Mouse (Mus musculus): Measurements from ENCODE around the gene C4b. TPM values are rescaled to one million over a fixed set of nuclear protein-coding genes. Genes with fewer than 3 reads are reported as not detected.
A peak's percentile ranks its signal among the peaks of the same experiment; 100 is the strongest.

The C4b gene
- polyA plus RNA-seq, 1 experiment from 2014 or later: 0.41 TPM

DNA sequence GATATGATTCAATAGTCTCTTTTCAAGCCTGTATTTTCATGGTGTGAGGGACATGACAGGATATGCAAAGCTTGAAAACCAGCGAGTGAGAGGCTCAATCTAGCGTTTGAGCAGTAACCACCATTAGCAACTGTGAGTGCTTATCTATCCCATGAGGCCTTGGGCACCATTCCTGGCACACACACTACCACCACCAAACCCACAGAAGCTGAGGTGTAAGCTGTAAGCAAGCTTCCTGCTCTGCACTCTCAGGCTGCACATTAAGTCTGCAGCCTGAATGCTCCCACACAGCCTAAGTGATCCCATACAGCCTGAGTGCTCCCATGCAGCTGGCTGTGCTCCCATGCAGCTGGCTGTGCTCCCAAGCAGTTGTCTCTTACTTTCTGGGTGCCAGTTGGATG is 43.0 kb downstream of the C4b start:
- no peak for ATAC-seq (replicated peaks; ENCODE audit: low FRiP score, low read depth)
- 66% methylated on average over 2 of the region's 2 CpGs for WGBS

GRCm38 (mm10) chr17:34699575-34700408 is 43.9 kb downstream of the C4b start:
- no peak overlapping the region for H3K4me3 ChIP-seq (replicated peaks; ENCODE audit: low read depth, low read length)
- no peak for TF ChIP-seq CTCF (IDR thresholded peaks at IDR 0.05; ENCODE audit: low read depth)
- H3K9ac ChIP-seq (ENCODE audit: low read depth, low read length): no peak overlapping the region
- H3K4me1 ChIP-seq (replicated peaks; ENCODE audit: insufficient read depth, low read length): no peaks in the 10 kb centered on the region
- H3K9me3 ChIP-seq (replicated peaks; ENCODE audit: low read length): no peaks in the 10 kb centered on the region
- H3K27me3 ChIP-seq (ENCODE audit: insufficient read depth, low read length): no peaks in the 10 kb centered on the region
- no peak for ATAC-seq (replicated peaks; ENCODE audit: low FRiP score, low read depth)
- DNase-seq (ENCODE audit: low spot score): peak; percentile 19
- no peak overlapping the region for H3K27ac ChIP-seq
- WGBS: 51% methylated on average over 14 of the region's 14 CpGs
- no peaks in the 10 kb centered on the region for H3K36me3 ChIP-seq (ENCODE audit: insufficient read depth, low read length)
- H3K4me2 ChIP-seq (ENCODE audit: low read length): no peak overlapping the region

More for the DNA sequence above, 43.0 kb downstream of the C4b start:
- no peak overlapping the region for H3K27ac ChIP-seq
- H3K9me3 ChIP-seq (replicated peaks; ENCODE audit: low read length): no peaks in the 10 kb centered on the region
- no peak for DNase-seq (ENCODE audit: low spot score)
- no peak overlapping the region for H3K9ac ChIP-seq (ENCODE audit: low read depth, low read length)
- H3K4me2 ChIP-seq (ENCODE audit: low read length): no peak overlapping the region
- H3K4me3 ChIP-seq (replicated peaks; ENCODE audit: low read depth, low read length): no peak overlapping the region
- H3K27me3 ChIP-seq (ENCODE audit: insufficient read depth, low read length): no peaks in the 10 kb centered on the region
- H3K36me3 ChIP-seq (ENCODE audit: insufficient read depth, low read length): no peaks in the 10 kb centered on the region
- TF ChIP-seq CTCF (IDR thresholded peaks at IDR 0.05; ENCODE audit: low read depth): no peak
- no peaks in the 10 kb centered on the region for H3K4me1 ChIP-seq (replicated peaks; ENCODE audit: insufficient read depth, low read length)

DNA sequence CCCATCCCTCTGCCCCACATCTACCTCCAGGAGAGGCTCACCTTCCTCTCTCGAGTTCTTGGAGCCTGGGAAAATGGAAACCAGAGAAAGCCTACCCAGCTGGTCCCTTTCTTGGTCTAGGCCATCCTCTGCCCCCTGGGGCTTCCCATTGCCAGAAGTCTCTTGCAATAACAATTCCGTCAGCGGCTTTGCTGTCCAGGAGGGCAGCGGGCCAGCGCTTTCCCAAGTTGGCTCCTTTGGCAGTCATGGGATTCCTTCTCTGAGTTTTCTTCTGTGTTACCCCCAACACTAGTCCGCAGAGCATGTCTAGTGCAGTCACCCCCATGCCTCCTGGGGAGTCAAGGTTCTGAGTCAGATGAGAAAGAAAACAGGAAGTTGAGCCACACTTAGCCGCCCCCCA is 50.8 kb downstream of the C4b start:
- no peaks in the 10 kb centered on the region for H3K4me1 ChIP-seq (replicated peaks; ENCODE audit: insufficient read depth, low read length)
- no peaks in the 10 kb centered on the region for H3K27me3 ChIP-seq (ENCODE audit: insufficient read depth, low read length)
- H3K4me2 ChIP-seq (ENCODE audit: low read length): no peak overlapping the region
- no peak for TF ChIP-seq CTCF (IDR thresholded peaks at IDR 0.05; ENCODE audit: low read depth)
- H3K4me3 ChIP-seq (replicated peaks; ENCODE audit: low read depth, low read length): no peak overlapping the region
- no peaks in the 10 kb centered on the region for H3K36me3 ChIP-seq (ENCODE audit: insufficient read depth, low read length)
- DNase-seq (ENCODE audit: low spot score): no peak
- no peaks in the 10 kb centered on the region for H3K9me3 ChIP-seq (replicated peaks; ENCODE audit: low read length)
- whole genome bisulfite sequencing: 70% methylated on average over 7 of the region's 7 CpGs
- no peak overlapping the region for H3K27ac ChIP-seq
- no peak for ATAC-seq (replicated peaks; ENCODE audit: low FRiP score, low read depth)
- no peak overlapping the region for H3K9ac ChIP-seq (ENCODE audit: low read depth, low read length)

GRCm38 (mm10) chr17:34690458-34690857 is 53.2 kb downstream of the C4b start:
- ATAC-seq (replicated peaks; ENCODE audit: low FRiP score, low read depth): no peak

GRCm38 (mm10) chr17:34688889-34689288 is 54.8 kb downstream of the C4b start:
- Histone ChIP-seq H3K4me3 (replicated peaks; ENCODE audit: low read depth, low read length) (no peak overlapping the region), H3K4me1 (replicated peaks; ENCODE audit: insufficient read depth, low read length) (no peaks in the 10 kb centered on the region), H3K27me3 (ENCODE audit: insufficient read depth, low read length) (no peaks in the 10 kb centered on the region), H3K36me3 (ENCODE audit: insufficient read depth, low read length) (no peaks in the 10 kb centered on the region), H3K4me2 (ENCODE audit: low read length) (no peak overlapping the region), H3K9me3 (replicated peaks; ENCODE audit: low read length) (no peaks in the 10 kb centered on the region), H3K27ac (no peak overlapping the region), H3K9ac (ENCODE audit: low read depth, low read length) (no peak overlapping the region)
- 95% methylated on average over 7 of the region's 7 CpGs for WGBS
- no peak for TF ChIP-seq CTCF (IDR thresholded peaks at IDR 0.05; ENCODE audit: low read depth)
- no peak for ATAC-seq (replicated peaks; ENCODE audit: low FRiP score, low read depth)
- no peak for DNase-seq (ENCODE audit: low spot score)

More at GRCm38 (mm10) chr17:34690458-34690857, 53.2 kb downstream of the C4b start:
- Histone ChIP-seq H3K4me3 (replicated peaks; ENCODE audit: low read depth, low read length) (no peak overlapping the region), H3K9ac (ENCODE audit: low read depth, low read length) (no peak overlapping the region), H3K27ac (no peak overlapping the region), H3K27me3 (ENCODE audit: insufficient read depth, low read length) (no peaks in the 10 kb centered on the region), H3K36me3 (ENCODE audit: insufficient read depth, low read length) (no peaks in the 10 kb centered on the region), H3K9me3 (replicated peaks; ENCODE audit: low read length) (no peaks in the 10 kb centered on the region), H3K4me2 (ENCODE audit: low read length) (no peak overlapping the region), H3K4me1 (replicated peaks; ENCODE audit: insufficient read depth, low read length) (no peaks in the 10 kb centered on the region)
- DNase-seq (ENCODE audit: low spot score): no peak
- WGBS: 18% methylated on average over 4 of the region's 4 CpGs
- TF ChIP-seq CTCF (IDR thresholded peaks at IDR 0.05; ENCODE audit: low read depth): no peak

DNA sequence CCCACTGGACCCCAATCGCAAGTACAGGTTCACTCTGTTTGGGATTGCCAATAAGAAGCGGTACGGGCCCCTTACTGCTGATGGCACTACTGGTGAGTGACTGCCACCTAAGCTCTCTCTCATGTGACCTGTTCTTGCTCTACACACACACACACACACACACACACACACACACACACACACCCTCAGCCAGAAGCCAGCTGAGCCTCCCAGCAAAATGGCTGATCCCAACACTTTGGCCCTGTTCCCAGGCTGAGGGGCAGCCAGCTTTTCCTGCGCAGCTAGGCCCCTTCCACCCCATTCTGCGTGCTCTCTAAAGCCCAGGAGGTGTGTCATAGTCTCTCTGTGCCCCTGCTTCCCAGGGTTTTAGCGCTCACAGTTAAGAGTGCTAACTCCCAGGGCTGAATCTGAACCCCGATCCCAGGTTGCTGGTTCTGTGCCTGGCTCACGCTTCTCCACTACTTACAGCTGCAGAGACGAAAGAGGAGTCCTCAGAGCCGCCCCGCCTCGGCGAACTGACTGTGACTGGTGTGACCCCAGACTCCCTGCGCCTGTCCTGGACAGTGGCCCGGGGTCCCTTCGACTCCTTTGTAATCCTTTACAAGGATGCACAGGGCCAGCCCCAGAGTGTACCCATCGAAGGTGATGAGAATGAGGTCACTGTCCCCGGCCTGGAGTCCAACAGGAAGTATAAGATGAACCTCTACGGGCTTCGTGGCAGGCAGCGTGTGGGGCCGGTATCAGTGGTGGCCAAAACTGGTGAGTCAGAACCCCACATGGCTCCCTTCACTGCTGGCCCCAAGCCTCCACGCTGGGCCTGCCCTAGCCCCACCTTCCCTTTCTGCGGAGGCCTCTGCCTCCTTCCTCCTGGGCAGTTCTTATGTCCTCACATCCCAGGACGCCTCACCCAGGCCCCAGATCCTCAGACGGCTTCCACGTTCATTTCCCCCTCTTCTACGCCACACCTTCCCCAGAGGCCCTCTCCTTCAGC is 58.3 kb downstream of the C4b start:
- no peak for TF ChIP-seq CTCF (IDR thresholded peaks at IDR 0.05; ENCODE audit: low read depth)

More for the DNA sequence above, 58.3 kb downstream of the C4b start:
- no peak for DNase-seq (ENCODE audit: low spot score)
- WGBS: 75% methylated on average over 28 of the region's 28 CpGs
- no peak for ATAC-seq (replicated peaks; ENCODE audit: low FRiP score, low read depth)
- Histone ChIP-seq H3K4me1 (replicated peaks; ENCODE audit: insufficient read depth, low read length) (0 out of 2 replicates have a peak, but pooled peaks cover 5% of the 10 kb centered on the region), H3K9ac (ENCODE audit: low read depth, low read length) (no peak overlapping the region), H3K27me3 (ENCODE audit: insufficient read depth, low read length) (no peaks in the 10 kb centered on the region), H3K9me3 (replicated peaks; ENCODE audit: low read length) (no peaks in the 10 kb centered on the region), H3K27ac (no peak overlapping the region), H3K4me2 (ENCODE audit: low read length) (no peak overlapping the region), H3K36me3 (ENCODE audit: insufficient read depth, low read length) (no peaks in the 10 kb centered on the region), H3K4me3 (replicated peaks; ENCODE audit: low read depth, low read length) (no peak overlapping the region)
